Mouse (Mus musculus) intestine, embryonic 14.5 days (tissue): ENCODE data around the gene Emp3. TPM values are rescaled to one million over a fixed set of nuclear protein-coding genes. Genes with fewer than 3 reads are reported as not detected.

Experiments
- ATAC-seq: fragments of 200-750 bp; cut with Nextera tagmentation; replicated peaks from 2 replicates; pipeline ENCODE4 v1.8.0; 2017; ENCODE audit warnings: low read depth, moderate number of reproducible peaks, moderate TSS enrichment, moderate library complexity; ENCODE audit not compliant: low FRiP score, low TSS enrichment
- DNase-seq: peaks from one replicate; pipeline ENCODE4 v3.0.0-alpha.2; 2018; ENCODE audit warnings: low spot score
- H3K27ac ChIP-seq: fragments of 300-500 bp; sonication (generic); 2 replicates; pipeline ENCODE4 v1.5.1; 2014; ENCODE audit warnings: low read depth, mild to moderate bottlenecking, control low read depth
- H3K27me3 ChIP-seq: fragments of 300-500 bp; sonication (generic); replicated peaks from 2 replicates; pipeline ENCODE4 v1.6.1; 2014; ENCODE audit warnings: low read length, control low read depth; ENCODE audit not compliant: control insufficient read depth, insufficient read depth
- H3K36me3 ChIP-seq: fragments of 300-500 bp; sonication (generic); 2 replicates; pipeline ENCODE4 v1.6.1; 2014; ENCODE audit warnings: low read length, control low read depth; ENCODE audit not compliant: control insufficient read depth, insufficient read depth
- H3K4me1 ChIP-seq: fragments of 300-500 bp; sonication (generic); replicated peaks from 2 replicates; pipeline ENCODE4 v1.6.1; 2014; ENCODE audit warnings: low read length, control low read depth, mixed read lengths; ENCODE audit not compliant: control insufficient read depth, insufficient read depth
- H3K4me2 ChIP-seq: fragments of 300-500 bp; sonication (generic); 2 replicates; pipeline ENCODE4 v1.6.1; 2014; ENCODE audit warnings: low read length
- H3K4me3 ChIP-seq: fragments of 300-500 bp; sonication (generic); 2 replicates; pipeline ENCODE4 v1.5.1; 2014; ENCODE audit warnings: low read depth, low read length, control low read depth, mixed read lengths
- H3K9ac ChIP-seq: fragments of 300-500 bp; sonication (generic); 2 replicates; pipeline ENCODE4 v1.6.1; 2014; ENCODE audit warnings: mild to moderate bottlenecking, low read length
- H3K9me3 ChIP-seq: fragments of 300-500 bp; sonication (generic); 2 replicates; pipeline ENCODE4 v1.6.1; 2016; ENCODE audit warnings: low read length, control low read depth; ENCODE audit not compliant: control insufficient read depth
- WGBS: fragments of 180-500 bp; shearing (Covaris S2); extraction: QIAGEN DNeasy Blood & Tissue Kit; methylation state at CpG from one replicate; pipeline ENCODE4 v1.1.7; 2014; 5-methylcytosine and 5-hydroxymethylcytosine counted together
- polyA plus RNA-seq: library from polyadenylated mRNA; unstranded; fragments of >200 nt; fragmentation: Nextera tagmentation; extraction: Ambion mirVana; gene quantifications from 2 replicates; pipeline ENCODE4 v1.2.1, GENCODE M21; 2014

Gene Emp3
- polyA plus RNA-seq, 1 experiment from 2014 or later = 204 TPM

GRCm38 (mm10) chr7:45869787-45870186 lies 51.4 kb downstream of the Emp3 start:
- H3K4me2 ChIP-seq = peak overlapping the region; percentile 42
- DNase-seq = no peak
- no peak overlapping the region for H3K27ac ChIP-seq
- H3K9me3 ChIP-seq = no peaks in the 10 kb centered on the region
- peaks cover 45% of the 10 kb centered on the region for H3K27me3 ChIP-seq
- peaks cover 44% of the 10 kb centered on the region for H3K4me1 ChIP-seq
- no peak overlapping the region for H3K9ac ChIP-seq
- H3K4me3 ChIP-seq = no peak overlapping the region
- H3K36me3 ChIP-seq = peaks cover 5% of the 10 kb centered on the region; the same call in 1 of the 2 replicates
- 3% methylated on average over 14 of the region's 14 CpGs for WGBS
- no peak for ATAC-seq

- Histone ChIP-seq H3K4me1 (peaks cover 40% of the 10 kb centered on the region), H3K9ac (no peak overlapping the region), H3K27me3 (peaks cover 45% of the 10 kb centered on the region), H3K36me3 (no peaks in the 10 kb centered on the region; the same call in 1 of the 2 replicates), H3K4me3 (no peak overlapping the region), H3K4me2 (peak overlapping the region; percentile 42), H3K9me3 (no peaks in the 10 kb centered on the region), H3K27ac (no peak overlapping the region)
- ATAC-seq = no peak
- no peak for DNase-seq
- 24% methylated on average over 8 of the region's 8 CpGs for WGBS
These were observed 52.0 kb downstream of the Emp3 start for GRCm38 (mm10) chr7:45869107-45869670.

Other genes with a start within 250 kb of the Emp3 start
- 0.80 and 0.83 TPM in 2 replicates for gene Ntn5, start 237.4 kb downstream of the Emp3 start, polyA plus RNA-seq
- gene Sec1, start 227.0 kb downstream of the Emp3 start, polyA plus RNA-seq = 4.8 and 6.0 TPM in 2 replicates
- gene Car11, start 221.6 kb downstream of the Emp3 start, polyA plus RNA-seq = 7.3 and 8.2 TPM in 2 replicates
- 3.7 and 4.0 TPM in 2 replicates for gene Dbp, start 216.3 kb downstream of the Emp3 start, polyA plus RNA-seq
- 1,434 and 1,450 TPM in 2 replicates for gene Rpl18, start 205.9 kb downstream of the Emp3 start, polyA plus RNA-seq
- 27.3 and 28.1 TPM in 2 replicates for gene Sphk2, start 203.4 kb downstream of the Emp3 start, polyA plus RNA-seq
- gene Fam83e, start 200.2 kb downstream of the Emp3 start, polyA plus RNA-seq = 4.1 and 5.8 TPM in 2 replicates
- 0.45 TPM in 1 of 2 replicates, not detected in the other for gene Spaca4, start 195.6 kb downstream of the Emp3 start, polyA plus RNA-seq
- gene Lmtk3, start 137.7 kb downstream of the Emp3 start, polyA plus RNA-seq = 1.5 and 1.9 TPM in 2 replicates
- gene Sult2b1, start 136.7 kb downstream of the Emp3 start, polyA plus RNA-seq = 1.2 and 2.3 TPM in 2 replicates
- 91.9 and 95.5 TPM in 2 replicates for gene Cyth2, start 106.8 kb downstream of the Emp3 start, polyA plus RNA-seq
- gene Kcnj14, start 96.6 kb downstream of the Emp3 start, polyA plus RNA-seq = 1.2 and 1.5 TPM in 2 replicates
- gene Grwd1, start 90.5 kb downstream of the Emp3 start, polyA plus RNA-seq = 86.9 and 95.1 TPM in 2 replicates
- 120 and 124 TPM in 2 replicates for gene Kdelr1, start 48.6 kb downstream of the Emp3 start, polyA plus RNA-seq
- 0.24 and 0.37 TPM in 2 replicates for gene Grin2d, start 43.0 kb downstream of the Emp3 start, polyA plus RNA-seq
- 0.99 and 1.0 TPM in 2 replicates for gene Syngr4, start 24.7 kb downstream of the Emp3 start, polyA plus RNA-seq
- gene Tmem143, start 24.5 kb downstream of the Emp3 start, polyA plus RNA-seq = 3.9 and 4.3 TPM in 2 replicates
- 3.5 and 4.3 TPM in 2 replicates for gene Ccdc114, start 2.7 kb upstream of the Emp3 start, polyA plus RNA-seq
- gene Abcc6, start 108.9 kb upstream of the Emp3 start, polyA plus RNA-seq = 1.5 and 2.4 TPM in 2 replicates
- 39.3 and 48.2 TPM in 2 replicates for gene Nomo1, start 112.3 kb upstream of the Emp3 start, polyA plus RNA-seq
- 0.27 and 0.61 TPM in 2 replicates for gene Kcnj11, start 179.4 kb upstream of the Emp3 start, polyA plus RNA-seq